Mouse (Mus musculus): ENCODE results near the gene Rnf8. TPM values are rescaled to one million over a fixed set of nuclear protein-coding genes. Genes with fewer than 3 reads are reported as not detected.
A peak's percentile ranks its signal among the peaks of the same experiment; 100 is the strongest.

The Rnf8 gene
- total RNA-seq, 2 experiments from 2014 or later, result 59.2 to 72.7 TPM

GRCm38 (mm10) chr17:29615616-29616015 lies 1.0 kb downstream of the Rnf8 start:
- DNase-seq (ENCODE audit: low spot score in 2 of 2), result peak; percentile 13 to 21
- intact Hi-C loops (cut with DNase I), result no loop called here

GRCm38 (mm10) chr17:29619231-29619630 lies 4.6 kb downstream of the Rnf8 start:
- no peak for DNase-seq (ENCODE audit: low spot score in 2 of 2)
- intact Hi-C loops (cut with DNase I), result no loop called here

- no peak for DNase-seq (ENCODE audit: low spot score in 2 of 2)
- intact Hi-C loops (cut with DNase I), result no loop called here
Observed at GRCm38 (mm10) chr17:29623488-29623887, 8.9 kb downstream of the Rnf8 start.

DNA sequence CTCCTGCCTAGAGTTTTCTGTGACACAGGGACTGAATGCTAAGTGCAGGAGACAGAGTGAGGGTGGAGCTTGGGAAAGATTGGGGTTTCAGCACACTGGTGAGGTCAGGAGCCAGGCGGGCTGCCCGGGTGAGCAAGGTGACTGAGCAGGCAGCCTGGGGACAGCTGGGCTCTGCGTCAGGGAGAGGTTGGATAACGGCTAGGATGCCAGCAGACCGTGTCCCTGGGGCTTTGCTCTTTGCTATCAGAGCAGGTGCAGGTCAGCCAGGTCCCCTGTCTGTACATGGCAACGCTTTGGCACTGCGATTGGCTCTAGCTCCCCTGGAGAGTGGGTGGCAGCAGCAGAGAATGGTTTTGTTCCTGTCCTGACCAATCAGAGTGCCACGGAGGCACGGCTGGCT lies 12.7 kb downstream of the Rnf8 start:
- intact Hi-C loops (cut with DNase I), result no loop called here
- DNase-seq (ENCODE audit: low spot score in 2 of 2), result no peak

DNA sequence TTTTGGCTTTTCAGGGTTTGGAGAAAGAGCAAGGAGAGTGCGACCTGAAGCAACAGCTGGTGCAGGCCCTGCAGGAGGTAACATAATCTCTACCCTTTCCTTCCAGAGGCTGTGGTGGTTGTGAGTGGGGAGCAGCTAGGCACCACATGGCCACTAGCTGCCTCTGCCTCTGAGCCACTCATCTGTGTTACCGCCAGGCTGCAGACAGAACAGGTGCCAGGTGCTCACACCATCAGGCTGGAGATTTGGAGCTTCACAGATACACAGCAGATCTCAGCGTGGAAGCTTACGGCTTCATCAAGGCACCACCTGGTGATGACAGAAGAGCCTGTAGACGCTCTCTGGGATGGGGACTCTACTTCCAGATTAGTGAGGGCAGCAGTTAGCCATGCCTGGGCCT lies 14.4 kb downstream of the Rnf8 start:
- intact Hi-C loops (cut with DNase I), result no loop called here

DNA sequence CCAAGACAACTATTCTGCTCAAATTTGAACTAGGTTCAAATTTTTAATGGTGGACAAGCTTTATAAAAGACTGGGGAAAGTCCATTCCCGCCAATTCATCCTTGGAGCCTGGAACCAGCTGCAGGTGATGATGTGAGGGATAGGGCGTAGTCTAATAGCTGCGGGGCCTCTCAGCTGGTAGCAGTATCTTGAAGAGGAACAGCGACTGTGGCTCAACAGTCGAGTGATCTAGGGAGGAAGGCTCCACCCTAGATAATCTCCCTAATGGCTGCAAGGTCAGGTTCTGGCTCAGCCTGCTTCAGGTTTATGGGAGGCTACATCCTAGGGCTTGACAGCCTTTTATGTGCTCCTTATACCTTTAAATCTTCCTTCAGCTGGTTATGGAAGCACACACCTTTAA lies 15.0 kb downstream of the Rnf8 start:
- intact Hi-C loops (cut with DNase I), result no loop called here
- no peak for DNase-seq (ENCODE audit: low spot score in 2 of 2)

More for the DNA sequence above, 14.4 kb downstream of the Rnf8 start:
- no peak for DNase-seq (ENCODE audit: low spot score in 2 of 2)

- intact Hi-C loops (cut with DNase I), result no loop called here
- no peak for DNase-seq (ENCODE audit: low spot score in 2 of 2)
Observed at GRCm38 (mm10) chr17:29632312-29632711, 17.7 kb downstream of the Rnf8 start.

- peak in 1 of 2 experiments; percentile 27 for DNase-seq (ENCODE audit: low spot score in 2 of 2)
- intact Hi-C loops (cut with DNase I), result no loop called here
Observed at GRCm38 (mm10) chr17:29635492-29635891, 20.9 kb downstream of the Rnf8 start.

DNA sequence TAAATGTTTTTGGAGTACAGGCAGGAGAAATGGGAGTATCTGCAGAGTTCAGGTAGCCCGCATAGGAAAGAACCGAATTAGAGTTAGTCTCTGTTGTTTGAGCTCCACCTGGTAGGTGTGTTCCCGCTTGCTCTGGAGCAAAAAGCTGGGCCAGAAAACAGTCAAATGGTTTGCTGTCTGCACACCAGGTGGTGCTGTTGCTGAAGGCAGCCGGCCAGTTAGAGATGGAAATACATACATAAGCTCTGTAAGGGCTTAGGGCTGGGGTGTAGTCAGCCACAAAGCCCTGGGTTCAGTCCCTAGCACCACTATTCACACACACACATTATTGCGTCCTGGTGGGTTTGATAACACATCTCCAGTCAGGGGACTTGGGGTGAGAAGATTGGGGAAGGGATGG lies 21.5 kb downstream of the Rnf8 start:
- DNase-seq (ENCODE audit: low spot score in 2 of 2), result peak; percentile 32 to 35
- intact Hi-C loops (cut with DNase I), result no loop called here

GRCm38 (mm10) chr17:29637377-29637776 lies 22.8 kb downstream of the Rnf8 start:
- intact Hi-C loops (cut with DNase I), result no loop called here
- no peak for DNase-seq (ENCODE audit: low spot score in 2 of 2)

GRCm38 (mm10) chr17:29637895-29638294 lies 23.3 kb downstream of the Rnf8 start:
- no peak for DNase-seq (ENCODE audit: low spot score in 2 of 2)
- intact Hi-C loops (cut with DNase I), result no loop called here

- intact Hi-C loops (cut with DNase I), result no loop called here
Observed at GRCm38 (mm10) chr17:29640971-29641370, 26.4 kb downstream of the Rnf8 start.

GRCm38 (mm10) chr17:29642219-29642618 lies 27.6 kb downstream of the Rnf8 start:
- intact Hi-C loops (cut with DNase I), result no loop called here
- DNase-seq (ENCODE audit: low spot score in 2 of 2), result no peak

More at GRCm38 (mm10) chr17:29640971-29641370, 26.4 kb downstream of the Rnf8 start:
- no peak for DNase-seq (ENCODE audit: low spot score in 2 of 2)

GRCm38 (mm10) chr17:29658249-29658648 lies 43.7 kb downstream of the Rnf8 start:
- DNase-seq (ENCODE audit: low spot score in 2 of 2), result no peak
- intact Hi-C loops (cut with DNase I), result no loop called here

DNA sequence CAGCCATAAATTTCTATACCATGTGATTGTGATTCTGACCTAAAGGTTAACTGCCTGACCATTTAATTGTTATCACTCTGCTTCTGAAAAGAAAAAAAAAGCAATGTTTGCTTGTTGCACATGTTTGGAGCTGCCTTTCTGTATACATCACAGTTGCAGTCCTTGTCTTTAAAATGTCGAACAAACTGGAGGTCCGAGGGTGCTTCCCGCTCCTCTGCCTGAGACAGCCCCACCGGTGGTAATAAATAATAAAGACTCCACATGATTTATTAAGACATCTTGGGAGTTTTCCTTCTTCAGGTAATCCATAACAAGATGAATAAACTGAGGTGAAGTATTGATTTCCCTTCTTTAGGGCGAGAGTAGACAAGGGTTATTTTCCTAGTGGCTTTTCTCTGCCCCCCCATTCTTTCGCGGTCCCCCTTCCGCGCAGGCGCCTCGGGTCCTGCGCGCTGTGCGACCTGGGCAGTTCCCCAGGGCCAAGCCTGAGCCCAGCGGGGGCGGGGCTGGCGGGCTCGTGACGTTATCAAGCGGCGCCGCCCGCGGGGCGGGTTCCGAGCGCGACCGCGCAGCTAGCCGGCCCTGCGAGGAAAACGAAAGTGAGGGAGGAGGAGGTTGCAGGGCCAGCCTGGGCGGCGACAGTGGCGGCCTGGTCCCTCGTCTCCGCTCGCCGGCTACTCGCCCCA lies 45.6 kb downstream of the Rnf8 start, which contains the start of gene Cmtr1:
TSS of gene Cmtr1 (plus strand) at position 520 of the 686 bp plus-strand sequence.
- intact Hi-C loops (cut with DNase I), result no loop called here
- DNase-seq (ENCODE audit: low spot score in 2 of 2), result peak; percentile 96 to 97

DNA sequence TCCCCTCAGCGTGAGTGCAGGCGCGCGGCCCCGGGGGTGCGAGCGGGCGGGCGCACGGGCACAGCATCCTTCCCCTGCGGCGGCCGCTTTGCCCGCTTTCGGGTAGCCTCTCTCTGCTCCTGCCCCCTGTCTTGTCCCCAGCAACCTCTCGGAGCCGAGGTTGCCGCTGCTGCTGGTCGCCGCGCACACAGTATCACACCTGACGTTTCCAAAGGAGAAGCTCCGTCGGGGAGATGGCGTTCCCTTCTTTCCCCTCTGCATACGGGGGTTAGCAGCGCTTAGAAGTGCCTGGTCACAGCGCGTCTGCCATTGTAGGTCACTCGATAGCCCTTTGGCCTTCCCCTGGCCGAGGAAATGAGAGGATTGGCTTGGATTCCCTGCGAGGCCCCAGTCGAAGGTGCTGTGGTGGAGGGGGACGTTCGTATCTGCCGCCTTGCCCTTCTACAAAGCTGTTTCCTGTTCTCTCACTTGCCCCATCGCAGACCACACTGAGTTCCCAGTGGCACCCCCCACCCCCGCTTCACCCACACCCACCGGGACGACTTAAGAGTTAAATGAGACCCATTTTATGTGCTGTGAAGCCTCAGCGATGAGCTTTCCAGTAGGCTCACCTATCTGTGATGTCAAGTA lies 46.3 kb downstream of the Rnf8 start:
- DNase-seq (ENCODE audit: low spot score in 2 of 2), result peak in 1 of 2 experiments; percentile 22
- intact Hi-C loops (cut with DNase I), result no loop called here

GRCm38 (mm10) chr17:29662145-29662544 lies 47.6 kb downstream of the Rnf8 start:
- DNase-seq (ENCODE audit: low spot score in 2 of 2), result no peak
- intact Hi-C loops (cut with DNase I), result no loop called here

GRCm38 (mm10) chr17:29668051-29668986 lies 53.7 kb downstream of the Rnf8 start:
- intact Hi-C loops (cut with DNase I), result no loop called here
- DNase-seq (ENCODE audit: low spot score in 2 of 2), result peak; percentile 46 to 56

DNA sequence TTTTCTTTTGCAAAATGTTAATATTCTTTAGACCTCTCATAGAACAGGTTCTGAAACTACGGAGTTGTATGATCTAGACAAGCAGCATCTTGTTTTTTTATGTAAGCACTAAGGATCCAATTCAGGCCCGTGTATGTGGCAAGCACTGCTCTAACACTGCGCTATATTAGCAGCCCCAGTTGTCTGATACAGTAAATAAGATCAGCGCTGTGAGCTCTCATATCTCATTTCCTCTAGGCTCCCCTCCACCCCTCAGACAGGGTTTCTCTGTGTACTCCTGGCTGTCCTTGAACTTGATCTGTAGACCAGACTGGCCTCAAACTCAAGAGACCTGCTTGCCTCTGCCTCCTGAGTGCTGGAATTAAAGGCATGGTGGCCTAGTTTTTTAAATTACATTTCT lies 54.4 kb downstream of the Rnf8 start:
- DNase-seq (ENCODE audit: low spot score in 2 of 2), result no peak
- intact Hi-C loops (cut with DNase I), result no loop called here

DNA sequence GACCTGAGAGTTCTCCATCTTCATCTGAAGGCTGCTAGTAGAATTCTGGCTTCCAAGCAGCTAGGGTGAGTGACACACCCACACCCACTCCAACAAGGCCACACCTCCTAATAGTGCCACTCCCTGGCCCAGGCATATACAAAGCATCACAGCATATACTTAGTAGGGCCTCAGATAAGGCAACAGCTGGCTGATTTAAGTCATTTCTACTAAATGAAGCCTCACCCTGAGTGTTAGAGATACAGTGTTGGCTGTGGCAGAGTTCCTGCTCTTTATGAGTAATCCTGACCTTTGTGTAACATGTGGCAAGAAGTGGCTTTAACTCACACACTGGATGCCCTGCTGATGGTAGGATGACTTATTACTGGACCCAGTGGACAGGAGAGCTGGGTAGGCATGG lies 55.3 kb downstream of the Rnf8 start:
- DNase-seq (ENCODE audit: low spot score in 2 of 2), result no peak
- intact Hi-C loops (cut with DNase I), result no loop called here
